Mouse (Mus musculus) hindbrain, embryonic 12.5 days (tissue): ENCODE results near the gene Sorbs2. TPM values are rescaled to one million over a fixed set of nuclear protein-coding genes. Genes with fewer than 3 reads are reported as not detected.

Experiments used
- ATAC-seq: fragments of 200-750 bp; cut with Nextera tagmentation; 2 replicates; pipeline ENCODE4 v1.8.0; 2017; ENCODE audit warnings: moderate TSS enrichment; ENCODE audit not compliant: low FRiP score
- H3K27ac ChIP-seq: fragments of 300-500 bp; sonication (generic); 2 replicates; pipeline ENCODE4 v1.5.1; 2016; ENCODE audit warnings: mild to moderate bottlenecking
- H3K27me3 ChIP-seq: fragments of 300-500 bp; sonication (generic); 2 replicates; pipeline ENCODE4 v1.6.1; 2016; ENCODE audit warnings: mild to moderate bottlenecking
- H3K36me3 ChIP-seq: fragments of 300-500 bp; sonication (generic); 2 replicates; pipeline ENCODE4 v1.6.1; 2016; ENCODE audit warnings: mild to moderate bottlenecking
- H3K4me1 ChIP-seq: fragments of 300-500 bp; sonication (generic); 2 replicates; pipeline ENCODE4 v1.6.1; 2016
- H3K4me2 ChIP-seq: fragments of 300-500 bp; sonication (generic); replicated peaks from 2 replicates; pipeline ENCODE4 v1.6.1; 2016; ENCODE audit warnings: mild to moderate bottlenecking
- H3K4me3 ChIP-seq: fragments of 300-500 bp; sonication (generic); 2 replicates; pipeline ENCODE4 v1.5.1; 2016; ENCODE audit warnings: mild to moderate bottlenecking
- H3K9ac ChIP-seq: fragments of 300-500 bp; sonication (generic); 2 replicates; pipeline ENCODE4 v1.6.1; 2016; ENCODE audit warnings: mild to moderate bottlenecking, moderate library complexity
- H3K9me3 ChIP-seq: fragments of 300-500 bp; sonication (generic); replicated peaks from 2 replicates; pipeline ENCODE4 v1.6.1; 2016; ENCODE audit warnings: mild to moderate bottlenecking
- WGBS: fragments of 180-500 bp; shearing (Covaris S2); methylation state at CpG from one replicate; pipeline ENCODE4 v1.1.7; 2016; 5-methylcytosine and 5-hydroxymethylcytosine counted together
- polyA plus RNA-seq: library from polyadenylated mRNA; unstranded; fragments of >200 nt; fragmentation: Nextera tagmentation; extraction: Ambion mirVana; gene quantifications from 2 replicates; pipeline ENCODE4 v1.2.1, GENCODE M21; 2016

The Sorbs2 gene
- polyA plus RNA-seq, 1 experiment from 2014 or later = 81.7 TPM

DNA sequence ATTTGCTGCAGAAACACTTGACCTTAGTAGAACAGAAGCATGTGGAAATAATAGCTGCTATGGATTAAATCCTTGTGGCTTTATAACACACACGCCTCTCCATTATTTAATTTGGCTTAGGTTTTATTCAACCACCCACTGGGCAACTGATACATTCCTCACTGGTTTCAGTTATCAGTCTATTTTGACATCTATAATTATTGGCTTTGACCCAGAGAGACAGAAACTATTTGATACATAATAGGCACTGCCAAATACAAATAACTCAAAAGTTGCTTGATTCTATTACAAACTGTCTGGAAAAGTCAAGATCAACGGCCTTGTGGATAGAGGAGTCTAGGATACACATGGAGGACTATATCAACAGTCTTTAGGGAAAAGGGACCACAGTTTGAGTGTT lies 20.1 kb downstream of the Sorbs2 start:
- Histone ChIP-seq H3K4me1 (no peaks in the 10 kb centered on the region), H3K9ac (no peak overlapping the region), H3K4me3 (no peak overlapping the region), H3K4me2 (no peak overlapping the region), H3K36me3 (no peaks in the 10 kb centered on the region), H3K9me3 (no peaks in the 10 kb centered on the region), H3K27me3 (no peaks in the 10 kb centered on the region), H3K27ac (no peak overlapping the region)
- ATAC-seq = no peak
- 69% methylated on average over 2 of the region's 2 CpGs for WGBS

GRCm38 (mm10) chr8:45528890-45529289 lies 21.3 kb downstream of the Sorbs2 start:
- Histone ChIP-seq H3K27me3 (no peaks in the 10 kb centered on the region), H3K4me2 (no peak overlapping the region), H3K27ac (no peak overlapping the region), H3K36me3 (no peaks in the 10 kb centered on the region), H3K9ac (no peak overlapping the region), H3K4me3 (no peak overlapping the region), H3K9me3 (no peaks in the 10 kb centered on the region), H3K4me1 (no peaks in the 10 kb centered on the region)
- ATAC-seq = no peak
- 69% methylated on average over 2 of the region's 2 CpGs for WGBS

- Histone ChIP-seq H3K36me3 (no peaks in the 10 kb centered on the region), H3K4me1 (peaks cover 14% of the 10 kb centered on the region), H3K4me3 (no peak overlapping the region), H3K9me3 (no peaks in the 10 kb centered on the region), H3K27ac (no peak overlapping the region), H3K4me2 (no peak overlapping the region), H3K27me3 (no peaks in the 10 kb centered on the region), H3K9ac (no peak overlapping the region)
- no peak for ATAC-seq
- 80% methylated on average over 9 of the region's 9 CpGs for WGBS
Observed at GRCm38 (mm10) chr8:45536578-45536977, 29.0 kb downstream of the Sorbs2 start.

DNA sequence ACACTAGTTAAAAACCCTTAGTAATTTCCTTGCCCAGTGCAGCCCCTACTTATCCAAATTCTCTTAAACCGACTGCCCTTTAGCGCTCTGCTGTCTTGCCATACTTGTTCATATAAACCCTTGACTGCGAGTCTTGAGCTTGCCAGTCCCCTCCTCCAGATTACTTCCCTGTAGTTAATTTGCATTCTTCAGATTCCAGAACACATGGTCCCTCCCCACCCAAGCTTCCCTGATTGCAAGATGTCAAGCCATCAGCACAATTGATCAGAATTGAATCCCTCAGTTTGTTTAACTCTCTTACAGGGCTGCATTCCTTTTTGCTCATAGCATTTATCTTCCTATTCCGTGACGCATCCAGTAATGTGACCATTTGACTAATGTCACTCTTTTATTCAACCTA lies 32.9 kb downstream of the Sorbs2 start:
- no peak for ATAC-seq
- H3K9me3 ChIP-seq = no peaks in the 10 kb centered on the region
- no peaks in the 10 kb centered on the region for H3K36me3 ChIP-seq
- peaks cover 13% of the 10 kb centered on the region for H3K4me1 ChIP-seq
- no peaks in the 10 kb centered on the region for H3K27me3 ChIP-seq
- no peak overlapping the region for H3K9ac ChIP-seq
- no peak overlapping the region for H3K4me3 ChIP-seq
- WGBS = 59% methylated on average over 5 of the region's 5 CpGs
- H3K27ac ChIP-seq = peak overlapping the region; percentile 44; the same call in 1 of the 2 replicates
- no peak overlapping the region for H3K4me2 ChIP-seq

GRCm38 (mm10) chr8:45552175-45552574 lies 44.6 kb downstream of the Sorbs2 start:
- Histone ChIP-seq H3K36me3 (no peaks in the 10 kb centered on the region), H3K27me3 (no peaks in the 10 kb centered on the region), H3K9me3 (no peaks in the 10 kb centered on the region), H3K9ac (no peak overlapping the region), H3K4me1 (no peaks in the 10 kb centered on the region), H3K4me3 (no peak overlapping the region), H3K27ac (no peak overlapping the region), H3K4me2 (no peak overlapping the region)
- WGBS = 68% methylated on average over 3 of the region's 3 CpGs
- ATAC-seq = no peak

DNA sequence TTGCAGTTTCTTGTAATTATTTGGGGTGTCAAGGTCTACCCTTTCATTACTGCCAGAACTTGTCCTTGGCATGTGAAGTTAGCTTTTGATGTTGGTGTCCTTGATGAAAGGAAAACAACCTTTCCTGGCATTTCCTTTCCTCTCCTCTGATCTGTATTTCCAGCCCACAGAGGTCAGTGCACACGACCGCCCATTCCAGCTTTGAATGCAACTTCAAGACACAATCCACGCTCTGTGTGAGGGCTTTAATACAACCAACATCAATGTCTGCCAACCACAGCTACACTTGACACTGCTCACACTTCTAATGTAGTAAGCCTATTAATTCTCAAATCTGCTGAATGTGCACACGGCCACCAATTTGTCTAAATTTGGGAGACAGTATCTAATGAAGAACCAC lies 47.0 kb downstream of the Sorbs2 start:
- Histone ChIP-seq H3K9ac (no peak overlapping the region), H3K4me2 (no peak overlapping the region), H3K4me1 (peaks cover 12% of the 10 kb centered on the region), H3K27ac (no peak overlapping the region), H3K4me3 (no peak overlapping the region), H3K27me3 (no peaks in the 10 kb centered on the region), H3K9me3 (no peaks in the 10 kb centered on the region), H3K36me3 (no peaks in the 10 kb centered on the region)
- 56% methylated on average over 4 of the region's 4 CpGs for WGBS
- ATAC-seq = no peak

DNA sequence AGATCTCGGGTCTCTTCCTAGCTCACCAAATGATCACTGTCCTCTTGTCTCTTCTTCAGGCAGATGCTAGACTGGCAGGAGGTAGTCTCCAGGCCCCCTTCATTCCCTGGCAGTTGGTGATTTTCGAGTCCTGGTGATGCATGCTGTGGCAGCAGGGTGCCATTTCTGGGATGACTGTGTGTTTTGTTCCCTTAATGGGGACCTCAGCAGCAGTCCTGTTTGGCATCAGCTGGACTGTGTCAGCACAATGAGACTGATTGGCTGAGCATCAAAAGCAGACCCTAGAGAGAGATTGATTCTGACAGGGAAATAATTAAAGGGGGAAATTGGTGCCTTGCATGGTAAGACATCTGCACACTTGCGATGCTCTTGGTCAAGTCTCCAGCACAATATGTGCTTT lies 50.3 kb downstream of the Sorbs2 start:
- Histone ChIP-seq H3K4me1 (peaks cover 15% of the 10 kb centered on the region), H3K27me3 (no peaks in the 10 kb centered on the region), H3K4me3 (no peak overlapping the region), H3K4me2 (no peak overlapping the region), H3K36me3 (no peaks in the 10 kb centered on the region), H3K27ac (peak overlapping the region; percentile 66), H3K9ac (no peak overlapping the region), H3K9me3 (no peaks in the 10 kb centered on the region)
- peak; percentile 92 for ATAC-seq
- WGBS = 15% methylated on average over 3 of the region's 3 CpGs

GRCm38 (mm10) chr8:45558426-45558825 lies 50.8 kb downstream of the Sorbs2 start:
- Histone ChIP-seq H3K4me1 (peaks cover 15% of the 10 kb centered on the region), H3K9ac (no peak overlapping the region), H3K36me3 (no peaks in the 10 kb centered on the region), H3K27me3 (no peaks in the 10 kb centered on the region), H3K4me2 (no peak overlapping the region), H3K27ac (no peak overlapping the region), H3K9me3 (no peaks in the 10 kb centered on the region), H3K4me3 (no peak overlapping the region)
- ATAC-seq = peak; percentile 29; the same call in 1 of the 2 replicates
- WGBS = 78% methylated on average over 5 of the region's 5 CpGs

GRCm38 (mm10) chr8:45559176-45559820 lies 51.7 kb downstream of the Sorbs2 start:
- Histone ChIP-seq H3K4me2 (no peak overlapping the region), H3K27ac (peak overlapping the region; percentile 18; the same call in 1 of the 2 replicates), H3K9me3 (no peaks in the 10 kb centered on the region), H3K4me3 (no peak overlapping the region), H3K9ac (no peak overlapping the region), H3K27me3 (no peaks in the 10 kb centered on the region), H3K4me1 (peaks cover 15% of the 10 kb centered on the region), H3K36me3 (no peaks in the 10 kb centered on the region)
- 81% methylated on average over 6 of the region's 6 CpGs for WGBS
- 0 out of 2 replicates have a peak, but pooled peaks have one; percentile 18 for ATAC-seq

- WGBS = 84% methylated on average over 1 of the region's 1 CpGs
- Histone ChIP-seq H3K9ac (no peak overlapping the region), H3K36me3 (no peaks in the 10 kb centered on the region), H3K4me1 (peaks cover 3% of the 10 kb centered on the region; the same call in 1 of the 2 replicates), H3K4me2 (no peak overlapping the region), H3K4me3 (no peak overlapping the region), H3K27ac (no peak overlapping the region), H3K9me3 (peaks cover 7% of the 10 kb centered on the region), H3K27me3 (no peaks in the 10 kb centered on the region)
- ATAC-seq = no peak
Observed at GRCm38 (mm10) chr8:45565189-45565588, 57.6 kb downstream of the Sorbs2 start.

DNA sequence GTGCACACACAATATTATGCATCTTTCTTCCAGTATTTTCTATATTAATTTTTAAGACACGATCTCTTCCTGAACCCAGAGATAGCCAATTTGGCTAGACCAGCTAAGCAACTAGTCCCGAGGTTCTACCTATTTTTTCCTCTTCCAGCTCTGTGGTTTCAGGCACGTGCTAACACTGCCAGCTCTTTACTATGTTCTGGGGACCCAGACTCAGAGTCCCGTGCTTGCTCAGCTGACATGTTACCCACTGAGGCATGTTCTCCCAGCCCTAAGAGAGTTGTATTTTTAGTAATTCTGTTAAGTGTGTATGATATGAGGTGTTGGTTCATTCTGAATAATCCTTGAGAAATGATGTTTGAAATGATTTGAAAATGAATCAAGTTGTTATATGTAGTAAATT lies 62.5 kb downstream of the Sorbs2 start:
- Histone ChIP-seq H3K4me2 (no peak overlapping the region), H3K9ac (no peak overlapping the region), H3K4me1 (no peaks in the 10 kb centered on the region), H3K27ac (no peak overlapping the region), H3K9me3 (peaks cover 7% of the 10 kb centered on the region), H3K4me3 (no peak overlapping the region), H3K27me3 (no peaks in the 10 kb centered on the region), H3K36me3 (no peaks in the 10 kb centered on the region)
- 91% methylated on average over 4 of the region's 4 CpGs for WGBS
- no peak for ATAC-seq

DNA sequence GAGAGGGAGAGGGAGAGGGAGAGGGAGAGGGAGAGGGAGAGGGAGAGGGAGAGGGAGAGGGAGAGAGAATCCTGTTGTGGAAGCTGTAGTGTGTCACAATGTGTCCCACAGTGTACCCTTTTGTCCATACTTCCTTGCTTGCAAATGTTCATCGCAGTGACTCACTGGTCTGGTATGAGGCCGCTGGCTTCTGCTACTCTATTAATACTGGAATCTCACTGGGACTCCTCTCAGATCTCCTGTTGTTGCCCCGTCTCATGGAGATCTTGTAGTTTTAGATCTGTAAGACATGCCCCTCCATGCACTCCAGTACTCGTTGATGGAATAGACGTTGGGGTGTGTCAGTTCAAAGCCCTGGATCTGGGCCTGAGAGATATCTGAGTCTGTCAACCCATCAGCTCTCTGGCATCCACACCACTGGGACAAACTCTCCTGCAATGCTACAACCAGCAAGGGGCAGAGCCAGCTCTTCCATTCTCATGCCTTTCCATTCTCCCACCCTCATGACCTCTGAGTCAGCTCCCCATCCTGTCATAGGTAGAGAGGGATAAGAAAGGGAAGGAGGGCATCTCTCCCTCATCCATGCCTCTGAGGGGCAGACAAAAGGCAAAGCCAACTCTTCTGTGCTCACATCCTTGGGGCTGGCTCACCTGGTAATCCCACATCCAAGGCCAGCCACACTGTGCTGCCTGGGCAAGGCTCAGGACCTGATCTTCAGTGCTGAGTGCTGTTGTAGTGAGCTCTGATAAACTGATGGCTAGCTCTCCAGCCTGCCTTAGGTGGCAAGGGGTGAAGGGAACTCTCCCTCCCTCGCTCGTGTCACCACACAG lies 72.3 kb downstream of the Sorbs2 start:
- no peak overlapping the region for H3K27ac ChIP-seq
- no peak overlapping the region for H3K9ac ChIP-seq
- no peaks in the 10 kb centered on the region for H3K36me3 ChIP-seq
- H3K4me3 ChIP-seq = no peak overlapping the region
- ATAC-seq = no peak
- no peak overlapping the region for H3K4me2 ChIP-seq
- no peaks in the 10 kb centered on the region for H3K4me1 ChIP-seq
- H3K9me3 ChIP-seq = no peaks in the 10 kb centered on the region
- no peaks in the 10 kb centered on the region for H3K27me3 ChIP-seq
- 81% methylated on average over 7 of the region's 7 CpGs for WGBS

GRCm38 (mm10) chr8:45580544-45580866 lies 72.9 kb downstream of the Sorbs2 start:
- Histone ChIP-seq H3K27ac (no peak overlapping the region), H3K4me2 (no peak overlapping the region), H3K4me1 (no peaks in the 10 kb centered on the region), H3K27me3 (no peaks in the 10 kb centered on the region), H3K9ac (no peak overlapping the region), H3K4me3 (no peak overlapping the region), H3K9me3 (no peaks in the 10 kb centered on the region), H3K36me3 (no peaks in the 10 kb centered on the region)
- 49% methylated on average over 3 of the region's 3 CpGs for WGBS
- no peak for ATAC-seq
